Mouse (Mus musculus): Measurements from ENCODE around the gene Cfap221. TPM values are rescaled to one million over a fixed set of nuclear protein-coding genes. Genes with fewer than 3 reads are reported as not detected.

The Cfap221 gene
- total and polyA plus RNA-seq, 2 experiments, result not detected

DNA sequence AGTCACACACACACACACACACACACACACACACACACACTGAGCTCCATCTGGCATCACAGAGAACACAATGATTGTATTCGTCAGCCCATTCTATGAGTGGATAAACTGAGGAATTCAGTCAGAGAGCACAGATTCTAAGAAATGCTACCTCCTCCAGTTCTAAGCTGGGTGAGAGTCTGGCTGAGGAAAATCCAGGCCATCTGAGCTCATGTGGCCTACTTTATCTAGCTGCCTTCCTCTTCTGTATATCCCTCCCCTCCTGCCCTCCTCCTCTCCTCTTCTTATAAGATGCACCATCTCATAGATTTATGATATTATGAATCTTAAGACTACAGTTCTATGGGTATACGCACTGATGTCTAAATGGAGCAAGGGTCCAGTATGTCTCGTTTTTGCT is 103.4 kb downstream of the Cfap221 start:
- no peaks in the 10 kb centered on the region for H3K79me2 ChIP-seq (ENCODE audit: control insufficient read depth, insufficient read depth, low read length)
- H3K27ac ChIP-seq (replicated peaks; ENCODE audit: insufficient read depth, low read depth, low read length), result no peak overlapping the region
- no peak overlapping the region for H3K9ac ChIP-seq (ENCODE audit: low read depth, low read length)
- H3K27me3 ChIP-seq (ENCODE audit: control insufficient read depth, insufficient read depth, low read length), result no peaks in the 10 kb centered on the region
- TF ChIP-seq CTCF (IDR thresholded peaks at IDR 0.05; ENCODE audit: low read depth, low read length), result no peak
- no peak for TF ChIP-seq POLR2A (IDR thresholded peaks at IDR 0.05; ENCODE audit: extremely low read depth, insufficient read depth, low read length)
- H3K4me1 ChIP-seq (ENCODE audit: control insufficient read depth, insufficient read depth, low read length), result no peaks in the 10 kb centered on the region; the same call in 1 of the 2 replicates
- DNase-seq (ENCODE audit: extremely low read depth, low read depth, low spot score), result no peak
- H3K4me3 ChIP-seq (ENCODE audit: insufficient read depth, low read depth, low read length), result no peak overlapping the region
- H3K36me3 ChIP-seq (ENCODE audit: control insufficient read depth, insufficient read depth, low read length), result no peaks in the 10 kb centered on the region
- 89% methylated on average over 3 of the region's 3 CpGs for WGBS

GRCm38 (mm10) chr1:119892933-119893332 is 104.1 kb downstream of the Cfap221 start:
- 81% methylated on average over 6 of the region's 6 CpGs for WGBS
- no peaks in the 10 kb centered on the region for H3K79me2 ChIP-seq (ENCODE audit: control insufficient read depth, insufficient read depth, low read length)
- H3K4me3 ChIP-seq (ENCODE audit: insufficient read depth, low read depth, low read length), result no peak overlapping the region
- TF ChIP-seq CTCF (IDR thresholded peaks at IDR 0.05; ENCODE audit: low read depth, low read length), result no peak
- TF ChIP-seq POLR2A (IDR thresholded peaks at IDR 0.05; ENCODE audit: extremely low read depth, insufficient read depth, low read length), result no peak
- no peaks in the 10 kb centered on the region; the same call in 1 of the 2 replicates for H3K4me1 ChIP-seq (ENCODE audit: control insufficient read depth, insufficient read depth, low read length)
- no peaks in the 10 kb centered on the region for H3K27me3 ChIP-seq (ENCODE audit: control insufficient read depth, insufficient read depth, low read length)
- no peak overlapping the region for H3K9ac ChIP-seq (ENCODE audit: low read depth, low read length)
- H3K36me3 ChIP-seq (ENCODE audit: control insufficient read depth, insufficient read depth, low read length), result no peaks in the 10 kb centered on the region
- no peak overlapping the region for H3K27ac ChIP-seq (replicated peaks; ENCODE audit: insufficient read depth, low read depth, low read length)
- DNase-seq (ENCODE audit: extremely low read depth, low read depth, low spot score), result no peak

GRCm38 (mm10) chr1:119891865-119892264 is 105.2 kb downstream of the Cfap221 start:
- WGBS, result 56% methylated on average over 4 of the region's 4 CpGs
- Histone ChIP-seq H3K27me3 (ENCODE audit: control insufficient read depth, insufficient read depth, low read length) (no peaks in the 10 kb centered on the region), H3K9ac (ENCODE audit: low read depth, low read length) (no peak overlapping the region), H3K79me2 (ENCODE audit: control insufficient read depth, insufficient read depth, low read length) (no peaks in the 10 kb centered on the region), H3K27ac (replicated peaks; ENCODE audit: insufficient read depth, low read depth, low read length) (no peak overlapping the region), H3K4me1 (ENCODE audit: control insufficient read depth, insufficient read depth, low read length) (no peaks in the 10 kb centered on the region; the same call in 1 of the 2 replicates), H3K4me3 (ENCODE audit: insufficient read depth, low read depth, low read length) (no peak overlapping the region), H3K36me3 (ENCODE audit: control insufficient read depth, insufficient read depth, low read length) (no peaks in the 10 kb centered on the region)
- DNase-seq (ENCODE audit: extremely low read depth, low read depth, low spot score), result no peak
- TF ChIP-seq CTCF (IDR thresholded peaks at IDR 0.05; ENCODE audit: low read depth, low read length) (no peak), POLR2A (IDR thresholded peaks at IDR 0.05; ENCODE audit: extremely low read depth, insufficient read depth, low read length) (no peak)

DNA sequence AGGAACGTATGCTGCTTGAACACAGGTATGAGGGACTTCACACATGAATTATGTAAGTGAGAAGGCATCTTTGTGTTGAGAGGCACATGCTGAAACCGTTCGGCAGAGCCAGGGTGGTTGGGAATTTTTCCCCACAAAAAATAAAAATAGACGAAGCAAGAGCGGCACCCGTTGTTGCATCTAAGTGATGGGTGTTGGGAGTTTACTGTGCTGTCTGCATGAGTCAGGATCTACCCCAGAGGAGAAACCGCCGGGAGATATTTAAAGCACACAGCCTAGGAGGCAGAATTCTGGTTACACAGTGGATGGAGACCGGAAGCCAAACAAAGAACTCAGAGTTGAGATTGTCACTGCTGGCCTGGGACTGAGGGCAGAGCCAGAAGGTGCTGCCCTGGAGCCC is 105.9 kb downstream of the Cfap221 start:
- H3K4me1 ChIP-seq (ENCODE audit: control insufficient read depth, insufficient read depth, low read length), result no peaks in the 10 kb centered on the region; the same call in 1 of the 2 replicates
- no peaks in the 10 kb centered on the region for H3K79me2 ChIP-seq (ENCODE audit: control insufficient read depth, insufficient read depth, low read length)
- H3K36me3 ChIP-seq (ENCODE audit: control insufficient read depth, insufficient read depth, low read length), result no peaks in the 10 kb centered on the region
- WGBS, result 86% methylated on average over 9 of the region's 9 CpGs
- TF ChIP-seq POLR2A (IDR thresholded peaks at IDR 0.05; ENCODE audit: extremely low read depth, insufficient read depth, low read length) (no peak), CTCF (IDR thresholded peaks at IDR 0.05; ENCODE audit: low read depth, low read length) (no peak)
- no peaks in the 10 kb centered on the region for H3K27me3 ChIP-seq (ENCODE audit: control insufficient read depth, insufficient read depth, low read length)
- H3K27ac ChIP-seq (replicated peaks; ENCODE audit: insufficient read depth, low read depth, low read length), result no peak overlapping the region
- H3K9ac ChIP-seq (ENCODE audit: low read depth, low read length), result no peak overlapping the region
- DNase-seq (ENCODE audit: extremely low read depth, low read depth, low spot score), result no peak
- H3K4me3 ChIP-seq (ENCODE audit: insufficient read depth, low read depth, low read length), result no peak overlapping the region

- Histone ChIP-seq H3K27me3 (ENCODE audit: control insufficient read depth, insufficient read depth, low read length) (no peaks in the 10 kb centered on the region), H3K4me1 (ENCODE audit: control insufficient read depth, insufficient read depth, low read length) (no peaks in the 10 kb centered on the region), H3K4me3 (ENCODE audit: insufficient read depth, low read depth, low read length) (no peak overlapping the region), H3K36me3 (ENCODE audit: control insufficient read depth, insufficient read depth, low read length) (no peaks in the 10 kb centered on the region), H3K79me2 (ENCODE audit: control insufficient read depth, insufficient read depth, low read length) (no peaks in the 10 kb centered on the region), H3K9ac (ENCODE audit: low read depth, low read length) (no peak overlapping the region), H3K27ac (replicated peaks; ENCODE audit: insufficient read depth, low read depth, low read length) (no peak overlapping the region)
- no peak for TF ChIP-seq CTCF (IDR thresholded peaks at IDR 0.05; ENCODE audit: low read depth, low read length)
- TF ChIP-seq POLR2A (IDR thresholded peaks at IDR 0.05; ENCODE audit: extremely low read depth, insufficient read depth, low read length), result no peak
- no peak for DNase-seq (ENCODE audit: extremely low read depth, low read depth, low spot score)
- 85% methylated on average over 16 of the region's 16 CpGs for WGBS
These were observed 107.7 kb downstream of the Cfap221 start for GRCm38 (mm10) chr1:119889347-119889746.

DNA sequence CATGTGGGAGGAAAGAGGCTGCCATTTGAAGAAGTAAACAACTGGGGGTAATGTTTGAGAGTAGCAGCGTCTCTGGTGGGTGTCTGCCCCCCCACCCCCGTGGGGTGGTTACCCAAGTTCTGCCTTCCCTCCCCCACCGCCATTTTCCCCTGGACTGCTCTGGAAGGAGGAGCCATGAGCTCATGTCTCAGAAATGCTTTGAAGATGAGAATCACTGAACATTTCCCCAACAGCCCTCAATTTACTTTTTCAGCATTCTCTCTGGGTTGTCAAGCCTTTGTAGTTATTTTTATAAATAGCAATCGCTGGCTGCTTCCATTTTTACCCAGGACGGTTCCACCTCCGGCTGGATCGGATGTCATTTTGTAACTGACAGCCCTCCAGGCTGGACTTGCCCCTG is 110.7 kb downstream of the Cfap221 start:
- H3K9ac ChIP-seq (ENCODE audit: low read depth, low read length), result no peak overlapping the region
- no peaks in the 10 kb centered on the region for H3K36me3 ChIP-seq (ENCODE audit: control insufficient read depth, insufficient read depth, low read length)
- no peak for DNase-seq (ENCODE audit: extremely low read depth, low read depth, low spot score)
- H3K27me3 ChIP-seq (ENCODE audit: control insufficient read depth, insufficient read depth, low read length), result no peaks in the 10 kb centered on the region
- no peaks in the 10 kb centered on the region for H3K79me2 ChIP-seq (ENCODE audit: control insufficient read depth, insufficient read depth, low read length)
- no peak overlapping the region for H3K4me3 ChIP-seq (ENCODE audit: insufficient read depth, low read depth, low read length)
- H3K4me1 ChIP-seq (ENCODE audit: control insufficient read depth, insufficient read depth, low read length), result no peaks in the 10 kb centered on the region
- WGBS, result 85% methylated on average over 7 of the region's 7 CpGs
- no peak overlapping the region for H3K27ac ChIP-seq (replicated peaks; ENCODE audit: insufficient read depth, low read depth, low read length)
- no peak for TF ChIP-seq CTCF (IDR thresholded peaks at IDR 0.05; ENCODE audit: low read depth, low read length)
- no peak for TF ChIP-seq POLR2A (IDR thresholded peaks at IDR 0.05; ENCODE audit: extremely low read depth, insufficient read depth, low read length)
